Mouse (Mus musculus) stomach, postnatal 0 days (tissue): ENCODE data around the gene Nsl1. TPM values are rescaled to one million over a fixed set of nuclear protein-coding genes. Genes with fewer than 3 reads are reported as not detected.

Experiments
- ATAC-seq: fragments of 200-750 bp; cut with Nextera tagmentation; 2 replicates; pipeline ENCODE4 v1.8.0; 2017; ENCODE audit not compliant: low FRiP score, low TSS enrichment
- DNase-seq: peaks from one replicate; pipeline ENCODE4 v3.0.0-alpha.2; 2016; ENCODE audit warnings: low spot score
- H3K27ac ChIP-seq: fragments of 300-500 bp; sonication (generic); replicated peaks from 2 replicates; pipeline ENCODE4 v1.5.1; 2014; ENCODE audit warnings: mild to moderate bottlenecking, control low read depth
- H3K27me3 ChIP-seq: fragments of 300-500 bp; sonication (generic); 2 replicates; pipeline ENCODE4 v1.6.1; 2014; ENCODE audit warnings: low read length; ENCODE audit not compliant: control insufficient read depth, insufficient read depth
- H3K36me3 ChIP-seq: fragments of 300-500 bp; sonication (generic); 2 replicates; pipeline ENCODE4 v1.6.1; 2014; ENCODE audit warnings: low read length, mixed read lengths; ENCODE audit not compliant: control insufficient read depth, insufficient read depth
- H3K4me1 ChIP-seq: fragments of 300-500 bp; sonication (generic); replicated peaks from 2 replicates; pipeline ENCODE4 v1.6.1; 2014; ENCODE audit warnings: antibody characterized with exemption; ENCODE audit not compliant: control insufficient read depth, insufficient read depth
- H3K4me2 ChIP-seq: fragments of 300-500 bp; sonication (generic); replicated peaks from 2 replicates; pipeline ENCODE4 v1.6.1; 2014; ENCODE audit warnings: low read depth, mild to moderate bottlenecking, control low read depth, moderate library complexity
- H3K4me3 ChIP-seq: fragments of 300-500 bp; sonication (generic); 2 replicates; pipeline ENCODE4 v1.5.1; 2014; ENCODE audit warnings: low read depth, low read length, control low read depth
- H3K9ac ChIP-seq: fragments of 300-500 bp; sonication (generic); 2 replicates; pipeline ENCODE4 v1.6.1; 2014; ENCODE audit warnings: mild to moderate bottlenecking, low read length, control low read depth, mixed read lengths
- H3K9me3 ChIP-seq: fragments of 300-500 bp; sonication (generic); 2 replicates; pipeline ENCODE4 v1.6.1; 2016; ENCODE audit warnings: low read length; ENCODE audit not compliant: control insufficient read depth
- CTCF ChIP-seq: IDR thresholded peaks from 2 replicates; pipeline ENCODE4 v1.5.1; 2016; ENCODE audit warnings: antibody characterized with exemption, low read depth, mild to moderate bottlenecking, moderate library complexity
- EP300 ChIP-seq: optimal IDR thresholded peaks from 2 replicates; pipeline ENCODE3; 2016; ENCODE audit warnings: antibody characterized with exemption
- WGBS: fragments of 180-500 bp; shearing (Covaris S2); extraction: QIAGEN DNeasy Blood & Tissue Kit; methylation state at CpG from one replicate; pipeline ENCODE4 v1.1.7; 2014; 5-methylcytosine and 5-hydroxymethylcytosine counted together
- polyA plus RNA-seq: library from polyadenylated mRNA; unstranded; fragments of >200 nt; fragmentation: Nextera tagmentation; extraction: Ambion mirVana; gene quantifications from 2 replicates; pipeline ENCODE4 v1.2.1, GENCODE M21; 2015

Nsl1 gene
- polyA plus RNA-seq, 1 experiment from 2014 or later, result 5.2 TPM

DNA sequence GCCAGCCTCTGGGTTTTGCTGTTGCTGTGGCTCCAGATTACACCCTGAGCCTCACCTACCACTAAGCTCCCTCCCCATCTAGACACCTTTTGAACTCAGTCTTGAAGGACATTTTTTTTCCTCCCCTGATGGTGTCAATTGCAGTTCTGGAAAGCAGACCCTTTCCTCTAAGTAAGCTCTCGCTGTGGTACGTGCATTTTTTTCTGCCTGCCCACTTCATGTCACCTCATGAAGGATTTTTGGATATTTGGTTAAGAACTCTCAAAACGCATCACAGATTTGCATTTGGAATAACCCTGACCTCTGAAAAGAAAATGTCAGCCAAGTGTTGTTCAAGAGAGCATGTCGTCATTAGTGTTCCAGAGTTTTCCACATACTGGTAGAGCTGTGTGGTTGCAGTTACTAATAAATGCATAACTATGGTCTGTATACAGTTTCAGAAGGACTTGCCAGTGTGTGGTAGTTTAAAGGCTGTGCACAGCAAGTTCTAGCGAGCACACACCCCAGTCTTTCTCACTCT lies 37.0 kb downstream of the Nsl1 start:
- no peak for TF ChIP-seq EP300
- no peak for TF ChIP-seq CTCF
- Histone ChIP-seq H3K9me3 (no peaks in the 10 kb centered on the region), H3K4me3 (no peak overlapping the region), H3K27me3 (no peaks in the 10 kb centered on the region), H3K27ac (no peak overlapping the region), H3K4me1 (no peaks in the 10 kb centered on the region), H3K9ac (no peak overlapping the region), H3K36me3 (no peaks in the 10 kb centered on the region), H3K4me2 (no peak overlapping the region)
- no peak for ATAC-seq
- 60% methylated on average over 5 of the region's 5 CpGs for WGBS
- DNase-seq, result no peak

DNA sequence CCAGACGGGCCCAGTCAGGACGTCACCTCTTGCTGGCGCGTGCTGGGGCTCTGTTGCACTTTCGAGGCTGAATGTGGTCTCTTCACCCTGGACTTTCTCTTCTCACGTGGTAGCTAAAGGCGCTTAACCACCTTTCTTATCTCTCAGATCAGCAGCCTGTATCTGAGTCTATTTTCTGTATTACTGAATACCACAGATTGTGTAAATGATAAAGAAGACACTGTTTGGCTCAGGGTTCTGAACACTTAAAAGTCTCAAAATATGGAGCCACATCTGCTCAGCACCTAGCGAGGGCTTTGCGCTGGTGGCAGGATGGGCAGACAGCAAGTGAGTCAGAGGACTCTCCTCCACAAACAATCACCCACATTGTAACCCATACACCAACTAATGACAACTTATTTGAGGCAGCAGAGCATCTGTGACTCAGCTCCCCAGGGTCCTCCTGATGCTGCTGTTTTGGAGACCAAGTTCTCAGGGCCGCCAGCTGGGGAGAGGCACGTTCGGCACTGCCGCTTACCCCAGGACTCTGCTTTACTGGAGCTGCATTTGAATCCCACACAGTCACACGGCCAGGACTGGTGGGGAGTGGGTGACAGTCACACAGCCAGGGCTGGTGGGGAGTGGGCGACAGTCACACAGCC lies 40.0 kb downstream of the Nsl1 start:
- WGBS, result 84% methylated on average over 15 of the region's 15 CpGs
- no peaks in the 10 kb centered on the region for H3K27me3 ChIP-seq
- ATAC-seq, result no peak

DNA sequence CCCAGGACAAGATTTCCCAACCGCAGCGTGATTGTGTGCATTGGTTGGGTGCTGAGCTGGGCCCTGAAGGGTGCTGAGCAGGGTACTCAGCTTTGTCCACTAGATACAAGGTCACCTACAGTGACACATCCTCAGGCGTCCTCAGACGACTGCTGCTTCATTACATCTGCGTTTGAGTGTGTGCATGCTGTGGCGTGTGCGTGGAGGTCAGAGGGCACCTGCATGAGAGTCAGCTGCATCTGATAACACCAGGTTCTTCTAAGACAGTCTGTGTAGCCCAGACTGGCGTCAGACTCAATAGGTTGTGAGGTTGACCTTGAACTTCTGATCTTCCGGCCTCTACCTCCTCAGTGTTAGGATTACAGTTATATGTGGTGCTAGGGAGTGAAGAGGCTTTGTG lies 42.4 kb downstream of the Nsl1 start:
- 0 out of 2 replicates have a peak, but pooled peaks have one; percentile 6 for ATAC-seq
- no peak for TF ChIP-seq EP300
- TF ChIP-seq CTCF, result no peak
- DNase-seq, result no peak
- no peaks in the 10 kb centered on the region for H3K36me3 ChIP-seq
- no peaks in the 10 kb centered on the region for H3K9me3 ChIP-seq
- no peaks in the 10 kb centered on the region for H3K27me3 ChIP-seq
- WGBS, result 80% methylated on average over 9 of the region's 9 CpGs
- no peak overlapping the region for H3K9ac ChIP-seq
- H3K27ac ChIP-seq, result no peak overlapping the region
- no peak overlapping the region for H3K4me3 ChIP-seq
- H3K4me1 ChIP-seq, result no peaks in the 10 kb centered on the region
- no peak overlapping the region for H3K4me2 ChIP-seq

More for the DNA sequence above, 40.0 kb downstream of the Nsl1 start:
- Histone ChIP-seq H3K4me1 (no peaks in the 10 kb centered on the region), H3K36me3 (no peaks in the 10 kb centered on the region), H3K9me3 (no peaks in the 10 kb centered on the region), H3K27ac (no peak overlapping the region), H3K9ac (no peak overlapping the region), H3K4me2 (no peak overlapping the region), H3K4me3 (no peak overlapping the region)
- TF ChIP-seq EP300, result no peak
- no peak for TF ChIP-seq CTCF
- DNase-seq, result no peak

DNA sequence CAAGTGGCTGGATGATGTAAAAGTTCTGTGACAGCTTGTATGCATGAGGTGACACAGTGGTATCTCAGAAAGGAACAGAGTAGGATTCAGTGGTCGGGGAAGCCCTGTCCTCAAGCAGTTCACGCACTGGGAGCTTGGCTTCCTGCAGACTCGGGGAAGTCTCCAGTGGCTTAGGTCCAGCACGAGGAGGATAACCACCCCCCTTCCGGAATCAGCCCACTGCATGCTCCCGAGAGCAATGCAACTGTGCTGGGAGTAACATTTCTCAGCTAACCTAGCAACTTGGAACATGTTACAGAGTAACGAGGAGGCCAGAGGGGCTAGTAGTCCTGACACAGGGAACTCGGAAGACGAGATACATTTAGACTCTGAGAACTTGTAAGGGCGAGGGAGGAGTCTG lies 44.5 kb downstream of the Nsl1 start:
- no peak overlapping the region for H3K4me2 ChIP-seq
- 59% methylated on average over 10 of the region's 10 CpGs for WGBS
- H3K9ac ChIP-seq, result no peak overlapping the region
- H3K4me1 ChIP-seq, result no peaks in the 10 kb centered on the region
- no peak overlapping the region for H3K4me3 ChIP-seq
- H3K9me3 ChIP-seq, result no peaks in the 10 kb centered on the region
- no peak for ATAC-seq
- H3K27ac ChIP-seq, result no peak overlapping the region
- H3K27me3 ChIP-seq, result no peaks in the 10 kb centered on the region
- no peak for DNase-seq
- TF ChIP-seq EP300 (no peak), CTCF (no peak)
- H3K36me3 ChIP-seq, result no peaks in the 10 kb centered on the region

DNA sequence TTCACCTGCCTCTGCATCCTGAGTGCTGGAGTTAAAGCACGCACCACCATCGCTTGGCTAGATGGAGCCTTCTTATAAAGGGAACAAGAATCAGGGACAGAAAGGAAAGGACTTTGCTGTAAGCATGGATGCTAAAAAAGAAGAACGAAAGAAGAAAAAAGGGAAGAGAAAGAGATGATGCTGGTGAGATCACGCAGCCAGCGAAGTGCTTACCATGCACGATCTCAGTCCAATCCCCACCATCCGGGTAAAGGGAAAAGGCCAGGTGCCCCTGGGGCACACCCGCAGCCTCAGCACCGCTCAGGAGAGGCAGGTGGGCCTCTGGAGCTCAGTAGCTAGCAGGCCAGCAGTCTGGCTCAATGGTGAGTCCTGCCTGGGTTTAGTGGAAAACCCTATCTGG lies 47.1 kb downstream of the Nsl1 start:
- Histone ChIP-seq H3K27me3 (no peaks in the 10 kb centered on the region), H3K9ac (no peak overlapping the region), H3K4me2 (no peak overlapping the region), H3K9me3 (no peaks in the 10 kb centered on the region), H3K4me1 (no peaks in the 10 kb centered on the region), H3K27ac (no peak overlapping the region), H3K4me3 (no peak overlapping the region), H3K36me3 (no peaks in the 10 kb centered on the region)
- DNase-seq (no peak), ATAC-seq (no peak)
- no peak for TF ChIP-seq EP300
- TF ChIP-seq CTCF, result no peak
- WGBS, result 89% methylated on average over 9 of the region's 9 CpGs

DNA sequence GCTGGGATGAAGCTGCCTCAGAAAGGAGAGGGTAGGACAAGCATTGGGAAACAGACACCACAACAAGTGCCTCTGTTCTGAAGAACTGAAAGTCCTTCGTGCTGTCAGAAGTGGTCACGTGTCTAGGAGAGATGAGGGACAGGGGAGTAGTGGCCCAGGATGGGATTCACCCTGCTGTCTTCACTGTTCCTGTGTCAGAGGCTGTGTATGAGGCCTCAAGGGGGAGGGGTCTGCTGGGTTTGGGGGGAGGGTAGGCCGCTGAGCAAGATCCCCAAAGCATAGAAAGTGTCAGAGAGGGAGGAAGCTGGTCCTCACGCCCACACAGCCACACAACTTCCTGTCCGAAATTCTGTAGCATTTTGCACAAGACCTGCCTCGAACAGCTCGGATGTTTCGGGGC lies 48.3 kb downstream of the Nsl1 start:
- Histone ChIP-seq H3K9ac (no peak overlapping the region), H3K4me3 (no peak overlapping the region), H3K4me1 (no peaks in the 10 kb centered on the region), H3K4me2 (no peak overlapping the region), H3K27ac (no peak overlapping the region; the same call in 1 of the 2 replicates), H3K36me3 (no peaks in the 10 kb centered on the region), H3K9me3 (no peaks in the 10 kb centered on the region), H3K27me3 (no peaks in the 10 kb centered on the region)
- TF ChIP-seq CTCF (no peak), EP300 (no peak)
- DNase-seq (no peak), ATAC-seq (peak; percentile 18; the same call in 1 of the 2 replicates)
- 55% methylated on average over 8 of the region's 8 CpGs for WGBS
